Mouse (Mus musculus): ENCODE data around the gene Mapk3.

GRCm38 (mm10) chr7:126775978-126776234 is 16.5 kb downstream of the Mapk3 start:
- TF ChIP-seq POLR2A (IDR thresholded peaks at IDR 0.05; ENCODE audit: extremely low read depth, insufficient read depth, low read length) = no peak
- TF ChIP-seq CTCF (IDR thresholded peaks at IDR 0.05; ENCODE audit: low read depth, low read length) = no peak
